Mouse (Mus musculus): ENCODE data around the gene Tob1. TPM values are rescaled to one million over a fixed set of nuclear protein-coding genes. Genes with fewer than 3 reads are reported as not detected.

Tob1 gene
- 1 to 10 TPM; 4.3 to 6.7 (median 5.3) TPM for polyA plus RNA-seq (2017; shearing (Covaris generic))

- ATAC-seq: peak; percentile 90
These were observed at the start of gene Tob1 for GRCm38 (mm10) chr11:94211124-94211603. Gene Tob1 (plus strand): TSS chr11:94211454.

- ATAC-seq: no peak
These were observed 49.2 kb upstream of the Tob1 start for GRCm38 (mm10) chr11:94161867-94162581.

GRCm38 (mm10) chr11:94163005-94163767 is 48.1 kb upstream of the Tob1 start:
- no peak for ATAC-seq

GRCm38 (mm10) chr11:94165745-94166144 is 45.5 kb upstream of the Tob1 start:
- ATAC-seq: no peak

- ATAC-seq: no peak
These were observed 43.0 kb upstream of the Tob1 start for GRCm38 (mm10) chr11:94168238-94168637.

GRCm38 (mm10) chr11:94169596-94169995 is 41.7 kb upstream of the Tob1 start:
- no peak for ATAC-seq

GRCm38 (mm10) chr11:94171691-94172090 is 39.6 kb upstream of the Tob1 start:
- no peak for ATAC-seq

- no peak for ATAC-seq
These were observed 39.1 kb upstream of the Tob1 start for GRCm38 (mm10) chr11:94172186-94172585.

GRCm38 (mm10) chr11:94173726-94174146 is 37.5 kb upstream of the Tob1 start:
- ATAC-seq: no peak

GRCm38 (mm10) chr11:94175288-94175687 is 36.0 kb upstream of the Tob1 start:
- ATAC-seq: no peak

- ATAC-seq: no peak
These were observed 35.6 kb upstream of the Tob1 start for GRCm38 (mm10) chr11:94175694-94176093.

- no peak for ATAC-seq
These were observed 33.2 kb upstream of the Tob1 start for GRCm38 (mm10) chr11:94177841-94178585.

- ATAC-seq: no peak
These were observed 31.5 kb upstream of the Tob1 start for GRCm38 (mm10) chr11:94179768-94180167.

GRCm38 (mm10) chr11:94180194-94180593 is 31.1 kb upstream of the Tob1 start:
- ATAC-seq: no peak

GRCm38 (mm10) chr11:94181694-94182093 is 29.6 kb upstream of the Tob1 start:
- no peak for ATAC-seq

GRCm38 (mm10) chr11:94182711-94183110 is 28.5 kb upstream of the Tob1 start:
- ATAC-seq: no peak

GRCm38 (mm10) chr11:94183120-94183519 is 28.1 kb upstream of the Tob1 start:
- no peak for ATAC-seq

GRCm38 (mm10) chr11:94183671-94184070 is 27.6 kb upstream of the Tob1 start:
- ATAC-seq: no peak

GRCm38 (mm10) chr11:94189579-94189978 is 21.7 kb upstream of the Tob1 start:
- ATAC-seq: no peak

- no peak for ATAC-seq
These were observed 20.6 kb upstream of the Tob1 start for GRCm38 (mm10) chr11:94190665-94191064.

GRCm38 (mm10) chr11:94193109-94193508 is 18.1 kb upstream of the Tob1 start:
- no peak for ATAC-seq

- no peak for ATAC-seq
These were observed 14.9 kb upstream of the Tob1 start for GRCm38 (mm10) chr11:94196311-94196710.

Data from inflammation-experienced regulatory T-cells, adult 6 months (primary cell).